Mouse (Mus musculus) naive thymus-derived CD4-positive, alpha-beta T cell, adult 2 months (primary cell): Measurements from ENCODE around the gene Rrp12.
A peak's percentile ranks its signal among the peaks of the same experiment; 100 is the strongest.

Source experiments
- DNase-seq: peaks from one replicate; pipeline ENCODE4 v3.0.0-alpha.2; 2011; ENCODE audit warnings: low read depth

Rrp12 gene

GRCm38 (mm10) chr19:41906311-41907078, 10.5 kb upstream of the Rrp12 start:
- no peak for DNase-seq

GRCm38 (mm10) chr19:41905246-41905645, 9.3 kb upstream of the Rrp12 start:
- no peak for DNase-seq

- DNase-seq, result no peak
Observed at GRCm38 (mm10) chr19:41902848-41903593, 7.0 kb upstream of the Rrp12 start.

- DNase-seq, result peak; percentile 68
Observed at GRCm38 (mm10) chr19:41901696-41902095, 5.7 kb upstream of the Rrp12 start.

- DNase-seq, result peak; percentile 70
Observed at GRCm38 (mm10) chr19:41900495-41901090, 4.6 kb upstream of the Rrp12 start.

- peak; percentile 79 for DNase-seq
Observed at GRCm38 (mm10) chr19:41898860-41899259, 2.9 kb upstream of the Rrp12 start.

- peak; percentile 26 for DNase-seq
Observed at GRCm38 (mm10) chr19:41896319-41896711, 342 bp upstream of the Rrp12 start.

GRCm38 (mm10) chr19:41894959-41895358, 1.0 kb downstream of the Rrp12 start:
- DNase-seq, result peak; percentile 22

GRCm38 (mm10) chr19:41888191-41888590, 7.8 kb downstream of the Rrp12 start:
- DNase-seq, result no peak

- no peak for DNase-seq
Observed at GRCm38 (mm10) chr19:41883882-41884281, 12.1 kb downstream of the Rrp12 start.

- no peak for DNase-seq
Observed at GRCm38 (mm10) chr19:41881842-41882241, 14.1 kb downstream of the Rrp12 start.

- peak; percentile 52 for DNase-seq
Observed at GRCm38 (mm10) chr19:41874356-41874755, 21.6 kb downstream of the Rrp12 start.

- no peak for DNase-seq
Observed at GRCm38 (mm10) chr19:41872285-41872684, 23.7 kb downstream of the Rrp12 start.

- peak; percentile 46 for DNase-seq
Observed at GRCm38 (mm10) chr19:41869946-41870345, 26.0 kb downstream of the Rrp12 start.

GRCm38 (mm10) chr19:41869296-41869695, 26.7 kb downstream of the Rrp12 start:
- no peak for DNase-seq

- DNase-seq, result no peak
Observed at GRCm38 (mm10) chr19:41866707-41867106, 29.3 kb downstream of the Rrp12 start.

GRCm38 (mm10) chr19:41857816-41858310, 38.1 kb downstream of the Rrp12 start:
- DNase-seq, result no peak

- DNase-seq, result no peak
Observed at GRCm38 (mm10) chr19:41857086-41857762, 38.7 kb downstream of the Rrp12 start.

- DNase-seq, result no peak
Observed at GRCm38 (mm10) chr19:41852423-41852822, 43.5 kb downstream of the Rrp12 start.

- DNase-seq, result no peak
Observed at GRCm38 (mm10) chr19:41850719-41851543, 45.0 kb downstream of the Rrp12 start.

- DNase-seq, result no peak
Observed at GRCm38 (mm10) chr19:41850021-41850718, 45.8 kb downstream of the Rrp12 start.
